Mouse (Mus musculus) adrenal gland, postnatal 25 days (tissue): ENCODE data around the gene Lyst. TPM values are rescaled to one million over a fixed set of nuclear protein-coding genes. Genes with fewer than 3 reads are reported as not detected.

ENCODE experiments used
- DNase-seq: peaks from one replicate; pipeline ENCODE4 v3.0.0; 2021; ENCODE audit warnings: mixed read lengths
- total RNA-seq: library from RNA; stranded (reverse); gene quantifications from 2 replicates; pipeline ENCODE4 v1.2.3, GENCODE M21; 2021

Gene Lyst
- total RNA-seq, 1 experiment from 2014 or later, result 41.5 TPM

GRCm38 (mm10) chr13:13573572-13574257, 16.5 kb upstream of the Lyst start:
- DNase-seq, result peak; percentile 81

- no peak for DNase-seq
Measured at GRCm38 (mm10) chr13:13574258-13574870, 15.8 kb upstream of the Lyst start.

GRCm38 (mm10) chr13:13575106-13575505, 15.1 kb upstream of the Lyst start:
- DNase-seq, result no peak

DNA sequence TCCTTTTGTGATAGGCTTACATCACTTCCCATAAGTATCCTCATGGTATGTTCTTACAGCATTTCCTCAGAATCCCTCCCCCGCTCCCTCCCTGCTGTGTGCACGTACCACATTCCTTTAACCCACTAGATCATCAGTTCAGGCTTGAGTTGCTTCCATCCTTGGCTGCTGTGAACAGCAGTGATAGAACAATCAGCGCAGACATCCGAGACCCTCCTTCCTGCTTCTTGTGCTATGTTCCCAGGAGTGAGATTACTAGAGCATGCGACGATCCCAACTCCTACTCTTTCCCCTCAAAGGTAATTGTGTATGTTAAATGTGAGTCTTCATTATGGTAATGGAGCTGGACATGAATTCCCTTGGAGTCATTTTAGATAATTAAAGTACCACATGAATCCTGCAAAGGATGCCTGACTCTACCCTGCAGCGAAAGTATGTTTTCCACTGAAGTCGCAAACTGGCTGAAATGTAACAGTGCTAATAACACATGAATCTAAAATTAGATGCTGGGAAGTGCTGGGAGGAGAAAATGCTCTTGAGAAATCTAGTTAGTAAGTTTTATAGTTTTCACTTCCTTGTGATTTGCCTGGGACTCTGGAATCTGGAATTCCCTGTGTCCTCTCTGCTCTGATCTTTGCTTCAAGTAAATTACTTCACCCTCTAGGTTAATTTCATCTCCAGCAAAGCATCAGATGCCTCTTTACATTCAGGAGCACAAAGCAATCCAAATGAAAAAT, 13.6 kb upstream of the Lyst start:
- DNase-seq, result no peak

GRCm38 (mm10) chr13:13581988-13582387, 8.2 kb upstream of the Lyst start:
- no peak for DNase-seq

- no peak for DNase-seq
Measured at GRCm38 (mm10) chr13:13583473-13583872, 6.7 kb upstream of the Lyst start.

DNA sequence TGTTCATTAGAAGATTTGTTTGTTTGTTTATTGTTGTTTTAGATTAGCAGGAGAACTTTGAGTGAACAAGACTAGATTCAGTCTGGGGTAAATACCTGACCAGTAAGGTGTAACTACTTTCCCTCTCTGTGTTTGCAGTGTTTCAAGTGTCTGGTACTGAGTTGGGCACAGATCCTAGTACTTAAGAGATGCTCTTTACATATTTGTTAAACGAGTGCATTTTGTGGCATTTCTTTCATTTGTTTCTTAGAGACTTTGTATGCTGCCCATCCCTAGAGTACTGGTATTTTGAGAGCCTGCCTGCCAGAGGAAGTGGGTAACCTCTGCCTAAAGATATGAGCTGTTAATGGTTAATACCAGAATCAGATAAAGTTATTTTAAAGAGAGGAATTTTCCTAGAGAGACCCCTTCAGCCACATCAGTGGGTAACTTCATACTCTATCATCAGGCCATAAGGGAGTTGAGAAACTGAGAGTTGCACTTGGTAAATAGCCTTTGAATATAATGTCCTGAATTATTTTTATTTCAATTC, 2.5 kb upstream of the Lyst start:
- no peak for DNase-seq

DNA sequence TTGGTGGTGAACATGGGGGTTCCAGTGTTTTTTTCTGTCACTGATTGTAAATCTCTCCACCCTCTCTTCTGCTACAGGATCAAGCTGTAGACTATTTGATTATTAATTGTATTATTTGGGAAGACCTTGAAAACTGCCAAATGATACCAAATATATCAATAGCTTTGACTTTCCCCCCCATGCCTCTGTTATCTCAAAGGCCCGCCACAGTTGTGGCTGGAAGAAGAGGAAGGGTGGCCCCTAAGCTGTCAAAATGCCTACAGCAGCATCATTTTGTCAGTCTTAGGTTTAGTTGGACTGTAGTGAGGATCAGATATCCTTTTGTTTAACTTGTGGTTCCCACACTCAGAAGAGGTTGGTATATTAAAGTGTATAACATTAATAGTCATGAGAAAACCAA, 1.7 kb upstream of the Lyst start:
- no peak for DNase-seq

GRCm38 (mm10) chr13:13589032-13589431, 1.2 kb upstream of the Lyst start:
- DNase-seq, result no peak

DNA sequence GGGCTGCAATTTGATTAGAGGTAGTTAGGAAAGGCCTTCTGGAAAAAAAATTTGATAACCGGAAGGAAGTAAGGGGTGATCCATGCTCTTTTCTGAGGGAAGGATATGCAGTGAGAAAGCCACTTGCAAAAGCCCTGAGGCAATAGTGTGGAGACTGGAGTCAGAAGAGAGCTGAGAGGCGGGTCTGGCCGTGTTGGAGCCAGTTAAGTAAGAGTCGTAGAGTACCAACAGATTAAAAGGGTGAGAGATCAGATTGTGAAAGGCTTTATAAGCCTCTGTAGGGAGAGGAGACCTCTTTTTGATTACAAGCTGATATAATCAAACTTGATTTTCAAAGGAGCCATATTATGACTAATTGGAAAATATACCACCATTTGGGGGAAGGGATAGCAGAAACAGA, 1.7 kb downstream of the Lyst start:
- no peak for DNase-seq

GRCm38 (mm10) chr13:13596424-13597044, 6.3 kb downstream of the Lyst start:
- no peak for DNase-seq

GRCm38 (mm10) chr13:13597896-13598295, 7.7 kb downstream of the Lyst start:
- no peak for DNase-seq

- no peak for DNase-seq
Measured at GRCm38 (mm10) chr13:13601407-13601806, 11.2 kb downstream of the Lyst start.

GRCm38 (mm10) chr13:13606149-13606548, 16.0 kb downstream of the Lyst start:
- no peak for DNase-seq

DNA sequence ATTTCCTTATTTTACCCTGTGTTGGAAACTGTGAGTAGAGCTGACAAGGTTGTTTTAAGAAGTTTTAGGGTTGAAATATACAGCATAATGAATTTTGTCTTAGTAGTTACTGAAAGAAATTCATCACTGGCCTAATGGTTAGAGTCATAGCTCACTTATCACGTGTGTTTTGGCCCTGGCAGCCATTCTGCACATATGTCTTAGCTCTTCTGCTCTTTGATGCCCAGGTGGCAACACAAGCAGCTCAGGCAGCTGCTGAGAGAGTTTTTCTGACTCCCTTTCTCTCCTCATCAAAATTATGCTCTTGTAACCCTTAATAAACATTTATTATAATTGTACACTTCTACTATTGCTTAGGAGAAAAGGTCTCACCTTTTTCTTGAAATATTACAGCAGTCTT, 18.1 kb downstream of the Lyst start:
- no peak for DNase-seq

DNA sequence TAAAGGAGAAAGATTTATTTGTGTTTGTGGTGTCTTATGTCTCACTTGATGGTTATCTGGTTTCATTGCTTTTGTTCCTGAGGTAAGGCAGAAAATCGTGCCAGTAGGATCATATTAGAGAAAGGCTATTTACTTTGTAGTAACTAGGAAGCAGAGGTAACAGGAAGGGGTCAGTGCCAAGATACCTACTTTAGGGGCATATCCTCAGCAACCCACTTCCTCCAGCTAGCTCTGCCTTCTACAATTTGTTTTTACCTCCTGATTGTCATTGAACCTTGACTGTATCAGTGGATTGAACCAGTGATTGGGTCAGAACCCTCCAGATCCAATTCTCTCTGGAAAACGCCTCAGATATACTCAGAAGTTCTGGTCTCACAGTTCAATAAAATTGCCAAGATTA, 19.5 kb downstream of the Lyst start:
- no peak for DNase-seq

DNA sequence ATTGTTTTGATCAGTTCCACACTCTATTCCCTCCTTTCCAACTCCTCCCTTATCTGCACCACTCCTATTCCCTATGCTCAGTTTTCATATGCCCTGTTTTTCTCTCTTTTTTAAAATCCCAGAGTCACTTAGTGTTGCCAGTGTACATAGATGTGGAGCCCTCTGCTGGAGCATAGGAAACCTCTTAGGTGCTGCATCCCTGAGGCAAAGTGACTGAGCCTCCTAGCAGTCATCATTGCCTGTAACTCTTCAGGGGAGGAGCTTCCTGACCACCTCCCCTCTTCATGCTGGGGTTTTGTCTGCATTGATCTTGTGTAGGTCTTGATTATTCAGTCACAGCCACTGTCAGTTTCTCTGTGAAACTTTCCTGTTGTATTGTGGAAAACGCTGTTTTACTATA, 22.7 kb downstream of the Lyst start:
- DNase-seq, result peak; percentile 6

GRCm38 (mm10) chr13:13614235-13614634, 24.0 kb downstream of the Lyst start:
- DNase-seq, result no peak

DNA sequence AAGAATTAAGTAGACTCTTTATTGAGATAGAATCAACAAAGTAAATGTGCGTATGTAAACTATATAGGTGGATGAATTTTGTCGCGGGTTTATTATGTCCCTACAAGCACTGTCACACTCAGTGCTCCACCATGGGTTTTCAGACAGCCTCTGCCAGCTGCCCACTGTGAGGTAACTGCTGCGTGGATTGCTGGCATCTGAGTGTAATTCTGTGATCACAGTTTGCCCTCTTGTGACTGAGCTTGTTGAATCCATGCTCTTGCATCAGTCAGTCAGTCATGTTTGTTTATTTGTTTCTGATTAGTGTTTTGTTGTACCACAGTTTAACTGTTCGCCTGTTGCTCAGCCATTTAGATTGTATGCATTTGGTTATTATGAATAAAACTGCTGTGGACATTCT, 31.3 kb downstream of the Lyst start:
- no peak for DNase-seq

GRCm38 (mm10) chr13:13622565-13622964, 32.4 kb downstream of the Lyst start:
- no peak for DNase-seq

DNA sequence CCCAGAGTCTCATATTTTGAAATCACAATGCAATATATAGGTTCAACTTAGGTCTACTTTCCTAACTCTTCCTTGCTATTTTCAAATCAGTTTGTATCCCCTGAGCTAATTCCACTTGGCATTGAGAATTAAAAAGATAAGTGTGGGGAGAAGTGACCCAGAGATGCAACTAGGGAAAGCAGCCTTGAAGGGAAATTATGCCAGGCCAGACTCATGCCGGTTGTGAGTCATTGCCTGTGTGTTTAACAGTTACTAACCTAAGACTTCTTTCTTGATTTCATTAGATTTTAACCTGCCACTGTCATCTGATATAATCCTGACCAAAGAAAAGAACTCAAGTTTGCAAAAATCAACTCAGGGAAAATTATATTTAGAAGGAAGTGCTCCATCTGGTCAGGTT, 43.5 kb downstream of the Lyst start:
- peak; percentile 13 for DNase-seq

DNA sequence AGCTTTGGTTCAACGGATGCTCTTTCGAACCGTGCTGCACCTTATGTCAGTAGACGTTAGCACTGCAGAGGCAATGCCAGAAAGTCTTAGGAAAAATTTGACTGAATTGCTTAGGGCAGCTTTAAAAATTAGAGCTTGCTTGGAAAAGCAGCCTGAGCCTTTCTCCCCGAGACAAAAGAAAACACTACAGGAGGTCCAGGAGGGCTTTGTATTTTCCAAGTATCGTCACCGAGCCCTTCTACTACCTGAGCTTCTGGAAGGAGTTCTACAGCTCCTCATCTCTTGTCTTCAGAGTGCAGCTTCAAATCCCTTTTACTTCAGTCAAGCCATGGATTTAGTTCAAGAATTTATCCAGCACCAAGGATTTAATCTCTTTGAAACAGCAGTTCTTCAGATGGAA, 44.5 kb downstream of the Lyst start:
- no peak for DNase-seq

DNA sequence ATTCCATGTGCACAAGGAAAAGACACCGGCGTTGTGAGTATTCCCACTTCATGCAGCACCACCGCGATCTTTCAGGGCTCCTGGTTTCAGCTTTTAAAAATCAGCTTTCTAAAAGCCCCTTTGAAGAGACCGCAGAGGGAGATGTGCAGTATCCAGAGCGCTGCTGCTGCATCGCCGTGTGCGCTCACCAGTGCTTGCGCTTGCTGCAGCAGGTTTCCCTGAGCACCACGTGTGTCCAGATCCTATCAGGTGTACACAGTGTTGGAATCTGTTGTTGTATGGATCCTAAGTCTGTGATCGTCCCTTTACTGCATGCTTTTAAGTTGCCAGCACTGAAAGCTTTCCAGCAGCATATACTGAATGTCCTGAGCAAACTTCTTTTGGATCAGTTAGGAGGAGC, 45.0 kb downstream of the Lyst start:
- no peak for DNase-seq
